Mouse (Mus musculus) bone marrow macrophage, adult 2 months (primary cell): Measurements from ENCODE around the gene Reep3.

Source experiments
- CTCF ChIP-seq: IDR thresholded peaks from 2 replicates; pipeline ENCODE4 v1.5.1; 2012; ENCODE audit warnings: low read depth, mild to moderate bottlenecking, low read length, moderate library complexity
- POLR2A ChIP-seq: IDR thresholded peaks from 2 replicates; pipeline ENCODE4 v1.6.1; 2012; ENCODE audit warnings: mild to moderate bottlenecking, low read depth, low read length, borderline replicate concordance

- TF ChIP-seq CTCF, result no peak
- TF ChIP-seq POLR2A, result no peak
Observed at GRCm38 (mm10) chr10:67017315-67017714, 79.4 kb downstream of the Reep3 start.
